Mouse (Mus musculus) MEL (cell line): ENCODE results near the gene Slc9a5. TPM values are rescaled to one million over a fixed set of nuclear protein-coding genes. Genes with fewer than 3 reads are reported as not detected.

Experiments used
- DNase-seq: peaks from one replicate; pipeline ENCODE4 v3.0.0; 2011; ENCODE audit warnings: low read depth, low spot score
- H3K27ac ChIP-seq: 2 replicates; pipeline ENCODE4 v1.5.1; 2012; ENCODE audit warnings: low read depth, mild to moderate bottlenecking, control low read depth, low read length, moderate library complexity; ENCODE audit not compliant: control insufficient read depth
- H3K27me3 ChIP-seq, 2 experiments: fragments of 150-350 bp in 1 of 2; sonication (generic) in 1 of 2; 2 replicates each; pipeline ENCODE4 v1.6.1; 2012; ENCODE audit warnings: low read length in 2 of 2, mild to moderate bottlenecking in 2 of 2, improper control_type of control experiment in 1 of 2, moderate library complexity in 1 of 2; ENCODE audit not compliant: insufficient read depth in 2 of 2, control insufficient read depth in 1 of 2
- H3K36me3 ChIP-seq, 2 experiments: 2 replicates each; pipeline ENCODE4 v1.6.1; 2012 to 2014; ENCODE audit warnings: low read length in 2 of 2, improper control_type of control experiment in 1 of 2, inconsistent platforms in 1 of 2, mild to moderate bottlenecking in 1 of 2; ENCODE audit not compliant: insufficient read depth in 2 of 2, control insufficient read depth in 1 of 2
- H3K4me1 ChIP-seq, 2 experiments: fragments of 150-350 bp in 1 of 2; sonication (generic) in 1 of 2; 2 replicates each; pipeline ENCODE4 v1.6.1; 2012; ENCODE audit warnings: low read length in 2 of 2, improper control_type of control experiment in 1 of 2, mild to moderate bottlenecking in 1 of 2; ENCODE audit not compliant: insufficient read depth in 2 of 2, control insufficient read depth in 1 of 2
- H3K4me3 ChIP-seq, 2 experiments: fragments of 150-350 bp in 1 of 2; sonication (generic) in 1 of 2; 2 replicates each; pipeline ENCODE4 v1.5.1; 2012; ENCODE audit warnings: low read depth in 2 of 2, low read length in 2 of 2, mild to moderate bottlenecking in 2 of 2, moderate library complexity in 2 of 2, control low read depth in 1 of 2, improper control_type of control experiment in 1 of 2; ENCODE audit not compliant: control insufficient read depth in 1 of 2, insufficient read depth in 1 of 2
- H3K79me2 ChIP-seq: 2 replicates; pipeline ENCODE4 v1.6.1; 2012; ENCODE audit warnings: mild to moderate bottlenecking, low read length, moderate library complexity; ENCODE audit not compliant: control insufficient read depth, poor library complexity, insufficient read depth
- H3K9ac ChIP-seq: 2 replicates; pipeline ENCODE4 v1.6.1; 2012; ENCODE audit warnings: low read depth, mild to moderate bottlenecking, control low read depth, low read length, moderate library complexity; ENCODE audit not compliant: control insufficient read depth, poor library complexity, severe bottlenecking
- H3K9me3 ChIP-seq: fragments of 150-350 bp; sonication (generic); replicated peaks from 2 replicates; pipeline ENCODE4 v1.6.1; 2012; ENCODE audit warnings: mild to moderate bottlenecking, low read length, improper control_type of control experiment, moderate library complexity; ENCODE audit not compliant: insufficient read depth
- CHD1 ChIP-seq: IDR thresholded peaks from 2 replicates; pipeline ENCODE4 v1.6.1; 2012; ENCODE audit warnings: low read depth, mild to moderate bottlenecking, inconsistent platforms, low read length, improper control_type of control experiment
- CHD2 ChIP-seq: IDR thresholded peaks from 2 replicates; pipeline ENCODE4 v1.6.1; 2011; ENCODE audit warnings: low read length, improper control_type of control experiment
- CTCF ChIP-seq, 3 experiments: IDR thresholded peaks in 2 of 3; conservative IDR thresholded peaks in 1 of 3; 2 replicates each; pipeline ENCODE4 v1.5.1; 2011 to 2012; ENCODE audit warnings: low read length in 3 of 3, low read depth in 2 of 3, mild to moderate bottlenecking in 2 of 3, improper control_type of control experiment in 1 of 3, inconsistent platforms in 1 of 3, mixed read lengths in 1 of 3, moderate library complexity in 1 of 3; ENCODE audit not compliant: control insufficient read depth in 1 of 3, insufficient read depth in 1 of 3, poor library complexity in 1 of 3, severe bottlenecking in 1 of 3
- E2F4 ChIP-seq: IDR thresholded peaks from 2 replicates; pipeline ENCODE4 v1.6.1; 2011; ENCODE audit warnings: low read depth, low read length, improper control_type of control experiment, borderline replicate concordance
- ELF1 ChIP-seq: IDR thresholded peaks from 2 replicates; pipeline ENCODE4 v1.6.1; 2014; ENCODE audit warnings: low read depth, mild to moderate bottlenecking, inconsistent platforms, low read length, improper control_type of control experiment, moderate library complexity
- EP300 ChIP-seq, 2 experiments: IDR thresholded peaks; 2 replicates each; pipeline ENCODE4 v1.6.1; 2011; ENCODE audit warnings: improper control_type of control experiment in 2 of 2, low read length in 2 of 2, low read depth in 1 of 2, mild to moderate bottlenecking in 1 of 2
- ETS1 ChIP-seq: IDR thresholded peaks from 2 replicates; pipeline ENCODE4 v1.6.1; 2012; ENCODE audit warnings: low read depth, mild to moderate bottlenecking, inconsistent platforms, low read length, improper control_type of control experiment, moderate library complexity
- GABPA ChIP-seq: IDR thresholded peaks from 2 replicates; pipeline ENCODE4 v1.6.1; 2012; ENCODE audit warnings: low read depth, mild to moderate bottlenecking, inconsistent platforms, low read length, improper control_type of control experiment, moderate library complexity
- HCFC1 ChIP-seq: IDR thresholded peaks from 2 replicates; pipeline ENCODE4 v1.6.1; 2012; ENCODE audit warnings: low read depth, mild to moderate bottlenecking, inconsistent platforms, low read length, improper control_type of control experiment, moderate library complexity
- JUND ChIP-seq: IDR thresholded peaks from 2 replicates; pipeline ENCODE4 v1.6.1; 2011; ENCODE audit warnings: low read depth, mild to moderate bottlenecking, improper control_type of control experiment, low read length
- KAT2A ChIP-seq: conservative IDR thresholded peaks from 2 replicates; pipeline ENCODE4 v1.6.1; 2012; ENCODE audit warnings: low read depth, low read length, improper control_type of control experiment, inconsistent platforms
- MAFK ChIP-seq: IDR thresholded peaks from 2 replicates; pipeline ENCODE4 v1.6.1; 2011; ENCODE audit warnings: low read depth, mild to moderate bottlenecking, low read length, improper control_type of control experiment, borderline replicate concordance
- MAX ChIP-seq: IDR thresholded peaks from 2 replicates; pipeline ENCODE4 v1.6.1; 2011; ENCODE audit warnings: low read length, improper control_type of control experiment
- MAZ ChIP-seq: IDR thresholded peaks from 2 replicates; pipeline ENCODE4 v1.6.1; 2012; ENCODE audit warnings: low read depth, mild to moderate bottlenecking, inconsistent platforms, low read length, improper control_type of control experiment
- MXI1 ChIP-seq: IDR thresholded peaks from 2 replicates; pipeline ENCODE4 v1.6.1; 2011; ENCODE audit warnings: mild to moderate bottlenecking, low read depth, low read length, improper control_type of control experiment
- MYB ChIP-seq: IDR thresholded peaks from 2 replicates; pipeline ENCODE4 v1.6.1; 2011; ENCODE audit warnings: mild to moderate bottlenecking, low read depth, low read length, improper control_type of control experiment
- MYC ChIP-seq: IDR thresholded peaks from 2 replicates; pipeline ENCODE4 v1.6.1; 2011; ENCODE audit warnings: low read depth, mild to moderate bottlenecking, low read length, improper control_type of control experiment, moderate library complexity
- NRF1 ChIP-seq: IDR thresholded peaks from 2 replicates; pipeline ENCODE4 v1.6.1; 2014; ENCODE audit warnings: low read depth, mild to moderate bottlenecking, inconsistent platforms, low read length, improper control_type of control experiment, moderate library complexity; ENCODE audit not compliant: poor library complexity, insufficient read depth, severe bottlenecking
- POLR2A ChIP-seq, 2 experiments: IDR thresholded peaks; 2 replicates each; pipeline ENCODE4 v1.6.1; 2011 to 2012; ENCODE audit warnings: low read length in 2 of 2, mild to moderate bottlenecking in 2 of 2, control low read depth in 1 of 2, improper control_type of control experiment in 1 of 2, low read depth in 1 of 2, moderate library complexity in 1 of 2; ENCODE audit not compliant: control insufficient read depth in 1 of 2, insufficient read depth in 1 of 2, poor library complexity in 1 of 2
- POLR2AphosphoS2 ChIP-seq: IDR thresholded peaks from 2 replicates; pipeline ENCODE4 v1.6.1; 2011; ENCODE audit warnings: low read length, improper control_type of control experiment
- POLR2AphosphoS5 ChIP-seq: IDR thresholded peaks from 2 replicates; pipeline ENCODE4 v1.6.1; 2012; ENCODE audit warnings: low read depth, borderline replicate concordance, mild to moderate bottlenecking, inconsistent platforms, low read length, moderate library complexity, mixed read lengths
- RAD21 ChIP-seq: IDR thresholded peaks from 2 replicates; pipeline ENCODE4 v1.6.1; 2011; ENCODE audit warnings: mild to moderate bottlenecking, low read depth, low read length, improper control_type of control experiment
- RCOR1 ChIP-seq: IDR thresholded peaks from 2 replicates; pipeline ENCODE4 v1.6.1; 2012; ENCODE audit warnings: low read depth, mild to moderate bottlenecking, inconsistent platforms, low read length, improper control_type of control experiment
- SIN3A ChIP-seq: IDR thresholded peaks from 2 replicates; pipeline ENCODE4 v1.6.1; 2012; ENCODE audit warnings: low read length, improper control_type of control experiment, inconsistent platforms
- TAL1 ChIP-seq: IDR thresholded peaks from 2 replicates; pipeline ENCODE4 v1.6.1; 2012; ENCODE audit warnings: mild to moderate bottlenecking, inconsistent platforms, low read length, moderate library complexity, mixed read lengths
- TBP ChIP-seq: IDR thresholded peaks from 2 replicates; pipeline ENCODE4 v1.8.0; 2011; ENCODE audit warnings: low read depth, low read length, improper control_type of control experiment
- TCF12 ChIP-seq: IDR thresholded peaks from 2 replicates; pipeline ENCODE4 v1.6.1; 2014; ENCODE audit warnings: low read depth, mild to moderate bottlenecking, inconsistent platforms, low read length, improper control_type of control experiment, moderate library complexity
- UBTF ChIP-seq: IDR thresholded peaks from 2 replicates; pipeline ENCODE4 v1.6.1; 2012; ENCODE audit warnings: low read depth, mild to moderate bottlenecking, inconsistent platforms, low read length, improper control_type of control experiment, moderate library complexity, borderline replicate concordance; ENCODE audit not compliant: insufficient read depth
- USF1 ChIP-seq: IDR thresholded peaks from 2 replicates; pipeline ENCODE4 v1.6.1; 2014; ENCODE audit warnings: low read depth, mild to moderate bottlenecking, inconsistent platforms, low read length, improper control_type of control experiment, moderate library complexity
- USF2 ChIP-seq, 2 experiments: IDR thresholded peaks; 2 replicates each; pipeline ENCODE4 v1.6.1; 2011 to 2012; ENCODE audit warnings: improper control_type of control experiment in 2 of 2, low read length in 2 of 2, borderline replicate concordance in 1 of 2, inconsistent platforms in 1 of 2, low read depth in 1 of 2, mild to moderate bottlenecking in 1 of 2; ENCODE audit not compliant: insufficient read depth in 1 of 2
- ZC3H11A ChIP-seq: IDR thresholded peaks from 2 replicates; pipeline ENCODE4 v1.6.1; 2012; ENCODE audit warnings: low read depth, mild to moderate bottlenecking, inconsistent platforms, low read length, improper control_type of control experiment
- ZKSCAN1 ChIP-seq: IDR thresholded peaks from 2 replicates; pipeline ENCODE4 v1.6.1; 2012; ENCODE audit warnings: low read depth, mild to moderate bottlenecking, inconsistent platforms, low read length, improper control_type of control experiment, moderate library complexity
- ZMIZ1 ChIP-seq: IDR thresholded peaks from 2 replicates; pipeline ENCODE4 v1.6.1; 2012; ENCODE audit warnings: low read depth, mild to moderate bottlenecking, inconsistent platforms, low read length, improper control_type of control experiment, moderate library complexity
- ZNF384 ChIP-seq: IDR thresholded peaks from 2 replicates; pipeline ENCODE4 v1.6.1; 2012; ENCODE audit warnings: low read depth, mild to moderate bottlenecking, inconsistent platforms, low read length, improper control_type of control experiment
- polyA plus RNA-seq, 2 experiments: library from polyadenylated mRNA; stranded (reverse) in 1 of 2; unstranded in 1 of 2; fragments of >175 nt in 1 of 2; fragments of >200 nt in 1 of 2; gene quantifications; 2 replicates each; pipeline versions ENCODE4 v1.2.1 to v1.2.4; 2012; ENCODE audit warnings: low replicate concordance in 2 of 2, low read depth in 1 of 2; ENCODE audit not compliant: insufficient read length in 2 of 2, insufficient read depth in 1 of 2, missing spikeins in 1 of 2
- total RNA-seq: library from RNA; depleted of rRNA; stranded (reverse); fragments of 300-350 nt; gene quantifications from 2 replicates; pipeline ENCODE4 v1.2.3, GENCODE M21; 2012

The Slc9a5 gene
- total and polyA plus RNA-seq, 3 experiments = 0.12 to 1.9 TPM; not detected in 1

DNA sequence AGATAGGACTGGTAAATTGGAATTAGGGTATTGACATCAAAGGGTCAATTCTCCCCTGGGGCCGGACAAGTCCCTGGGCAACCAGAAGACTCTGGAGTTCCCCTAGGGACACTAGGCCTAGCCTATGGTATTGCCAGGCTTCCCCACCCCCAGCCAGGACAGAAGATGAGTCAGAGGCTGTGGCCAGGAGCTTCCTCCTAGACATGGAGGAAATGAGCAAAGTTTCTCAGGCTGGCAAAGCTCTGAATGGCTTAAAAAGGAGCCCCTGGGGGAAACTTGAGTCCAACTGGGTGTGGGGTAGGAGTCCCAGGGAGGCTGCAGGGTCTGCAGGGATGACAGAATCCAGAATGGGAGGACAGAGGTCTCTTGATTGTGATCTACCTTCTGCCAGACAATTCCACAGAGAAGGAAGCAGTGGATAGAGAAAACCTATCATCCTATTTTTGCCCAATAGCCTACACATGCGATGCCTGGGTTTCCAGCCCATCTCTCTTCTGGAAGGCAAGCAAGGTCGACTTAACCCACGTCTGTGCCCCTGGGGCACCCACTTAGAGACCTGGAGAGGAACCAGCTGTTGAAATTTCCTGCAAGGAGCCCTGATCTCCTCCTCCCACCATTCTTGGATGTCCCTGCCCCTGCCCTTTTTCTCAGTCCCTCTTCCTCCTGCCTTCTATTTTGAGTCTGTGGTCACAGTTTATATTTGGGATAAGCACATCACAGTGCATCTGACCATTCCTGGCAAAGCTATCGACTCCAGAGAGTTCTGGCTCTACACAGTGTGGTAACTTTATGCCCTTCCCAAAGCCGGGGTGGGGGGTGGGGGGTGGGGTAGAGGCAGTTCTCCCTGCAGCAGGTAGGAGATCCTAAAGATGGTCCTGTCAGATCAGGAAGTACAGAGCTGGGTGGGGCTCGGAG, 3.3 kb upstream of the Slc9a5 start:
- Histone ChIP-seq H3K4me3 (no peak overlapping the region), H3K9me3 (no peaks in the 10 kb centered on the region), H3K36me3 (peaks cover 0 to 35% of the 10 kb centered on the region in 2 experiments; a peak in 2 of 4 replicates), H3K27ac (peak overlapping the region; percentile 57), H3K9ac (peak overlapping the region; percentile 17), H3K4me1 (peaks cover 15 to 54% of the 10 kb centered on the region in 2 experiments), H3K27me3 (peaks cover 4 to 11% of the 10 kb centered on the region in 2 experiments; a peak in 3 of 4 replicates), H3K79me2 (peaks cover 4% of the 10 kb centered on the region; the same call in 1 of the 2 replicates)
- peak; percentile 71 for DNase-seq
- TF ChIP-seq MXI1 (no peak), HCFC1 (no peak), CTCF (IDR thresholded peaks at IDR 0.05 in 2 of 3, conservative IDR thresholded peaks at IDR 0.05 in 1 of 3; ENCODE audit: control insufficient read depth in 1 of 3, insufficient read depth in 1 of 3, low read depth in 2 of 3, low read length in 3 of 3, poor library complexity in 1 of 3, severe bottlenecking in 1 of 3) (no peak), SIN3A (no peak), POLR2AphosphoS5 (no peak), MAX (no peak), RAD21 (no peak), NRF1 (no peak), UBTF (no peak), USF2 (IDR thresholded peaks at IDR 0.05; ENCODE audit: borderline replicate concordance in 1 of 2, insufficient read depth in 1 of 2, low read depth in 1 of 2, low read length in 2 of 2) (no peak), JUND (peak; percentile 80; the same call in 1 of the 2 replicates), MYB (no peak), E2F4 (no peak), ELF1 (no peak), MAFK (no peak), TBP (no peak), ZNF384 (no peak), CHD1 (no peak), RCOR1 (0 out of 2 replicates have a peak, but pooled peaks have one; percentile 39), MAZ (no peak), TAL1 (no peak), TCF12 (no peak), POLR2A (IDR thresholded peaks at IDR 0.05; ENCODE audit: control insufficient read depth in 1 of 2, insufficient read depth in 1 of 2, low read depth in 1 of 2, low read length in 2 of 2, poor library complexity in 1 of 2) (no peak), KAT2A (no peak), USF1 (no peak), EP300 (IDR thresholded peaks at IDR 0.05; ENCODE audit: low read depth in 1 of 2, low read length in 2 of 2) (peak; percentile 37 to 55; a peak in 2 of 4 replicates), ETS1 (peak; percentile 54; the same call in 1 of the 2 replicates), GABPA (no peak), POLR2AphosphoS2 (no peak), MYC (no peak), ZMIZ1 (no peak), CHD2 (peak; percentile 35), ZKSCAN1 (no peak), ZC3H11A (no peak)
